Mouse (Mus musculus): ENCODE results near the gene Pmf1. TPM values are rescaled to one million over a fixed set of nuclear protein-coding genes. Genes with fewer than 3 reads are reported as not detected.
"Not testable (repeated sequence)": the region's sequence is repeated elsewhere in the genome, so short reads cannot be mapped to it uniquely, and the experiment has no call there.

Pmf1 gene
- polyA plus RNA-seq, 1 experiment from 2014 or later, result 118 TPM

DNA sequence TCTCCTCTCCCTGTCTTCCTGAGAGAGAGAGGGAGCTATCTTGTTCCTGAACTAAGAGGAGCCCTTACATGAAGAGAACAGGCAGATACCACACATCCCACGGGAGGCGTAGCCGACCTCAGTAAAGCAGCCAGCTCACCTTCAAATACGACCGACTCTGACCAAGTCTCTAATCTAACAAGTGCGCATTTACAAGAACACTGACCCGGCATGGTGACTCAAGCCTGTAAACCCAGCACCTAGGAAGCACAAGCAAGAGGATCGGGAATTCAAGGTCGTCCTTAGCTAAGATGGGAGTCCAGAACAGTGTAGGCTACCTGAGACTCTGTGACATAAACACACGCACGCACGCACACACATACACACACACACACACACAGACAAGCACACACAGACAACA is 32.4 kb upstream of the Pmf1 start:
- Histone ChIP-seq H3K4me1 (ENCODE audit: control insufficient read depth, insufficient read depth, low read length) (peaks cover 8% of the 10 kb centered on the region), H3K36me3 (ENCODE audit: control insufficient read depth, insufficient read depth, low read length) (no peaks in the 10 kb centered on the region), H3K4me3 (ENCODE audit: low read depth, low read length) (no peak overlapping the region), H3K27me3 (ENCODE audit: control insufficient read depth, insufficient read depth, low read length) (no peaks in the 10 kb centered on the region), H3K4me2 (ENCODE audit: low read depth) (no peak overlapping the region), H3K9ac (ENCODE audit: low read length) (no peak overlapping the region), H3K27ac (ENCODE audit: low read depth, low read length) (no peak overlapping the region), H3K9me3 (ENCODE audit: control insufficient read depth, low read length) (no peaks in the 10 kb centered on the region)
- no peak for DNase-seq (ENCODE audit: low spot score)
- no peak for ATAC-seq (ENCODE audit: insufficient read depth, low FRiP score, low TSS enrichment)
- WGBS, result 82% methylated on average over 12 of the region's 12 CpGs

DNA sequence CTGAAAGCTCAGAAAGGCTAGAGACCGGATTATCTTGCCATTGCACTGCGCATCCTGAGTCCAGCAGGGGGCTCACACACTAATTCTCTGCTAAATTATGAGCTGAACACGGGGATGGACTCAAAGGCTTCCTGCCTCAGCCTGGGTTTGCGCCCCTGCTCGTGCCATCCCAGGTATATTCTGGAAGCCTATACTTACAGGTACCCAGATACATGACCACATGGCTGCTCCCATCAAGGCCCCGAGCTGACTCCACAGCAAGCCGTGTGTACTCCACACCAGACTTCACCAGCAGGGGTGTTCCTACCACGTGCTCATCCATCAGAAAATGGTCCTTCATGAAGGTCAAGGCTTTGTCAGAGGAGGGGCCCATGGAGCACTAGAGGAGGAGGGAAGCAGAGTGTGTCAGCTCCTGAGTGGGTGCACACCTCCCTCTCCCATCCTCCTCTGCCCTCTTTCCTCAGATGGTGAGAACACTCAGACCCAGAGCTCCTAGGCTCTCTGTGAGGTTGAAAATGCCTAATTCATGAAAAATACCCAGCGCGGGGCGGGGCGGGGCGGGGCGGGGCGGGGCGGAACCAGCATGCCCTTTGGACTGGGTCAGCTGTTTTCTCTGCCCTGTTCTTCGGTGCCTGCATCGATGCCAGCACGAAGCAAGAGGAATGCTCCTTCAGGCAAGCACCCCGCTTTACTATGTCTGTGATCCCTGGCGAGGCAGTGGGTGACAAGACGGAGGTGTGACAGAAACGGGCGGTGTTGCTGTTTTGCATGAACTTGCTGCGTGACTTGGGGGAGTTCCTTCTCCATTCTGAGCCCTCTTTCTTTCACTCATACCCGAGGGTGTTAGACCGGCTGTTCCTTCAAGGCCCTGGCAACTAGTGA is 30.6 kb upstream of the Pmf1 start:
- Histone ChIP-seq H3K9me3 (ENCODE audit: control insufficient read depth, low read length) (no peaks in the 10 kb centered on the region), H3K9ac (ENCODE audit: low read length) (peak overlapping the region; percentile 41), H3K4me2 (ENCODE audit: low read depth) (peak overlapping the region; percentile 25), H3K27ac (ENCODE audit: low read depth, low read length) (no peak overlapping the region), H3K27me3 (ENCODE audit: control insufficient read depth, insufficient read depth, low read length) (no peaks in the 10 kb centered on the region), H3K36me3 (ENCODE audit: control insufficient read depth, insufficient read depth, low read length) (no peaks in the 10 kb centered on the region), H3K4me3 (ENCODE audit: low read depth, low read length) (no peak overlapping the region), H3K4me1 (ENCODE audit: control insufficient read depth, insufficient read depth, low read length) (peaks cover 10% of the 10 kb centered on the region)
- ATAC-seq (ENCODE audit: insufficient read depth, low FRiP score, low TSS enrichment) (no peak), DNase-seq (ENCODE audit: low spot score) (peak; percentile 67)
- WGBS, result 18% methylated on average over 27 of the region's 27 CpGs

DNA sequence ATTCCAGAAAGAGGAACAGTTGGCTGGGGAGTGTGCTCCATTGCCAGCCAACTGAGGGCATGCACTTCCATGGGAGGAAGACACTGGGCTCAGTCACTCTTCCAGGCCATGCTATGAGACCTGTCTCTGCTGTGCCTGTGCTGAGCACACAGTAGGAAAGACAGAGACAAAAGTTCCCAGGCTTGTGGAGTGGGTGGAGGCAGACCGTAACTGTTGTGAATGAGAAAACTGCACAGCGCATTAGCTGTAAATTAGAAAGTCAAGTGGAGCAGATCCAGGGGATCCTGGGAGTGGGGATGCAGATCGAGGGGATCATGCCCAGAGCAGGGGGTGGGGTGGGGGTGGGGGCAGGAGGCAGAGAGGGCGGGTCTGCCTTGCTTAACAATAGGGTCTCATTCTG is 29.5 kb upstream of the Pmf1 start:
- Histone ChIP-seq H3K27ac (ENCODE audit: low read depth, low read length) (no peak overlapping the region), H3K27me3 (ENCODE audit: control insufficient read depth, insufficient read depth, low read length) (no peaks in the 10 kb centered on the region), H3K4me3 (ENCODE audit: low read depth, low read length) (no peak overlapping the region), H3K9ac (ENCODE audit: low read length) (no peak overlapping the region), H3K36me3 (ENCODE audit: control insufficient read depth, insufficient read depth, low read length) (no peaks in the 10 kb centered on the region), H3K9me3 (ENCODE audit: control insufficient read depth, low read length) (no peaks in the 10 kb centered on the region), H3K4me1 (ENCODE audit: control insufficient read depth, insufficient read depth, low read length) (peaks cover 10% of the 10 kb centered on the region), H3K4me2 (ENCODE audit: low read depth) (no peak overlapping the region)
- ATAC-seq (ENCODE audit: insufficient read depth, low FRiP score, low TSS enrichment) (no peak), DNase-seq (ENCODE audit: low spot score) (no peak)
- 46% methylated on average over 4 of the region's 4 CpGs for WGBS

DNA sequence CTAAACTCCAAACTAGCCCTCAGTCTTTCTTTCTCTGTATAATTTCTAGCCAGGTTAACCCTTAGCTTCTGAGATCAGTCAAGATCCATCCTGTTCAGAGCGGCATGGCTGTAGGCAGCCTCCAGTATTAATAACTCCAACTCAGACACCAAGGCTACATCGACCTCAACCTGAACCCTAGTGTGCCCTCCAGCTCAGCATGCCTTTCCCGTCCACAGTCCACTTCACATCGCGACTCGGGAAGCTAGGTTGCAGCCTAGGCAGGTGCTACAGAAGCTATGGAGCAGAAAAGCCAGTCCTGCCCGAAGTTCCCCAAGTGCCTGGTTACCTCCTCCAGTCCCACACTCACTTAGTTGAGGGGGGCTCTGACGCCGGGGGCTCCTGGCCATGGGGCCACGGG is 27.3 kb upstream of the Pmf1 start:
- H3K9ac ChIP-seq (ENCODE audit: low read length), result no peak overlapping the region
- 78% methylated on average over 10 of the region's 10 CpGs for WGBS
- ATAC-seq (ENCODE audit: insufficient read depth, low FRiP score, low TSS enrichment) (peak; percentile 43; the same call in 1 of the 2 replicates), DNase-seq (ENCODE audit: low spot score) (no peak)
- H3K27ac ChIP-seq (ENCODE audit: low read depth, low read length), result no peak overlapping the region
- peaks cover 10% of the 10 kb centered on the region for H3K4me1 ChIP-seq (ENCODE audit: control insufficient read depth, insufficient read depth, low read length)
- H3K4me3 ChIP-seq (ENCODE audit: low read depth, low read length), result no peak overlapping the region
- H3K36me3 ChIP-seq (ENCODE audit: control insufficient read depth, insufficient read depth, low read length), result no peaks in the 10 kb centered on the region
- H3K4me2 ChIP-seq (ENCODE audit: low read depth), result peak overlapping the region; percentile 40; the same call in 1 of the 2 replicates
- no peaks in the 10 kb centered on the region for H3K9me3 ChIP-seq (ENCODE audit: control insufficient read depth, low read length)
- H3K27me3 ChIP-seq (ENCODE audit: control insufficient read depth, insufficient read depth, low read length), result no peaks in the 10 kb centered on the region

DNA sequence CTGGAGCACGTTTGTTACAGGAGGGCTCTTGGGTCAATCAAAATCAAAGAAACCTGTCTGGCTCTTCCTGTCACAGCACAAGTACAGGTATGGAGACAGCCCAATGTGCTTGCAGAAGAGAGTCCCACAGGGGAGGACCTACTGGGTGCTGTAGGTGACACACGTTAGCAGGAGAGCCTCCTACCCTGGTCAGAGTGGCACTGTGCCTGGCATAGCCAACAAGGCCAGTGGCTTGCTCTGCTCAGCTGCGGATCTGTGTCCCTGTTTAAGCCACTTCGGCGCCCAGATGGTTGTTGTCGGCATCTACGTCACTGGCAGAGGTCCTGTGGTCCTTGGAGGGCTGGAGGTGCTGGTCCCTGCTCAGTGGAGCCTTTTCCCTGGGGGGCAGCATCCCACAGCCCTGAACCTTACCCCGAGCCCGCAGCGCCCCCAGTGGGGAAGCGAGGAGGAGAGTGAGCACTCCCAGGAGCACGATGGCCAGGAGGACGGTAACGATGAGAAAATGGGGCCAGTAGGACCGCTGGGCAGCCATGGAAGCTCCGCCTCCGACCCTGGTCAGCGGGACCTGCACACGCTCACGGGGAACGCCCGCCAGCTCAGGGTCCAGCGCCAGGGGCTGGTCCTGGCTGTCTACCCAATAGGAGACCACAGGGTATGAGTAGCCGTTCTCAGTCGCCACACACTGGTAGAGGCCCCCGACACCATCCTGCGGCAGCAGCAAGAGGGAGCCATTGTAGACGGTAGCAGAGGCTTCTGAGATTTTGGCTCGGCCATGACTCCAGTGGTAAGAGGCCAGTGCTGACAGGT is 26.5 kb upstream of the Pmf1 start:
- peaks cover 10% of the 10 kb centered on the region for H3K4me1 ChIP-seq (ENCODE audit: control insufficient read depth, insufficient read depth, low read length)
- no peaks in the 10 kb centered on the region for H3K27me3 ChIP-seq (ENCODE audit: control insufficient read depth, insufficient read depth, low read length)
- ATAC-seq (ENCODE audit: insufficient read depth, low FRiP score, low TSS enrichment) (peak; percentile 91), DNase-seq (ENCODE audit: low spot score) (peak; percentile 74)
- H3K4me3 ChIP-seq (ENCODE audit: low read depth, low read length), result peak overlapping the region; percentile 8; the same call in 1 of the 2 replicates
- H3K27ac ChIP-seq (ENCODE audit: low read depth, low read length), result no peak overlapping the region
- H3K9ac ChIP-seq (ENCODE audit: low read length), result peak overlapping the region; percentile 20; the same call in 1 of the 2 replicates
- 10% methylated on average over 29 of the region's 29 CpGs for WGBS
- peak overlapping the region; percentile 40 for H3K4me2 ChIP-seq (ENCODE audit: low read depth)
- H3K9me3 ChIP-seq (ENCODE audit: control insufficient read depth, low read length), result no peaks in the 10 kb centered on the region
- no peaks in the 10 kb centered on the region for H3K36me3 ChIP-seq (ENCODE audit: control insufficient read depth, insufficient read depth, low read length)

DNA sequence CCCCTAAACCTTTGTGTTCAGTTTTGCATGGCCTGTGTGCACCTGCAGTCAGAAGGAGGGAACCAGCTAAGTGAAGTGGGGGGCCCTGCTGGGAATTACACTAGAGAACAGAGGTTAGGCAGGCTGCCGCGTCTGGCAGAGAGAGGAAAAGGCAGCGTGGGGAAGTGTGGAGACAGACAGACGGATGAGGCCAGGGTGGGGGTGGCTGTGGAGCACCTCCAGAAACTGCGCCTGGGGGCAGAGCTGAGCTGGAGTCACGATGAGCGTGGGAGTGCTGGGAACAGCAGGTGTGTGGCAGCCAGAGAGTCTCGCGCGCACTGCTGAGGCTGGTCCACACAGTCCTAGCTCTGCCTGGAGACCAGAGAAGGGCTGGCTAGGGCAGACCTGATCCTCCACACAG is 25.4 kb upstream of the Pmf1 start:
- 75% methylated on average over 10 of the region's 10 CpGs for WGBS

DNA sequence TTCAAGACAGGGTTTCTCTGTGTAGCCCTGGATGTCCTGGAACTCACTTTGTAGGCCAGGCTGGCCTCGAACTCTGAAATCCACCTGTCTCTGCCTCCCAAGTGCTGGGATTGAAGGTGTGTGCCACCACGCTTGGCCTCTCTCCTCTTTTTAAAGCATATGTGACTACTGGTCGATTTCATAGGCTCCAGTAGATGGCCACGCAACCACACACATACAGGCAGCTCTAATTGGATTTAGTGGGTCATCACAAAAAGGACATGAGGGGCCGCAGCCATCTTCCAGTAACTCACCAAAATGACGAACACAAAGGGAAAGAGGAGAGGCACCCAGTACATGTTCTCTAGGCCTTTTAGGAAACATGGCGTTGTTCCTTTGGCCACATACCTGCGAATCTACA is 18.5 kb upstream of the Pmf1 start:
- H3K27ac ChIP-seq (ENCODE audit: low read depth, low read length); H3K27me3 ChIP-seq (ENCODE audit: control insufficient read depth, insufficient read depth, low read length); H3K9ac ChIP-seq (ENCODE audit: low read length); ATAC-seq (ENCODE audit: insufficient read depth, low FRiP score, low TSS enrichment); H3K4me2 ChIP-seq (ENCODE audit: low read depth); DNase-seq (ENCODE audit: low spot score); H3K4me3 ChIP-seq (ENCODE audit: low read depth, low read length); H3K4me1 ChIP-seq (ENCODE audit: control insufficient read depth, insufficient read depth, low read length); H3K9me3 ChIP-seq (ENCODE audit: control insufficient read depth, low read length); H3K36me3 ChIP-seq (ENCODE audit: control insufficient read depth, insufficient read depth, low read length): not testable (repeated sequence)
- WGBS, result 83% methylated on average over 8 of the region's 8 CpGs

More for the DNA sequence above, 25.4 kb upstream of the Pmf1 start:
- DNase-seq (ENCODE audit: low spot score) (no peak), ATAC-seq (ENCODE audit: insufficient read depth, low FRiP score, low TSS enrichment) (no peak)
- Histone ChIP-seq H3K9me3 (ENCODE audit: control insufficient read depth, low read length) (no peaks in the 10 kb centered on the region), H3K4me3 (ENCODE audit: low read depth, low read length) (no peak overlapping the region), H3K27me3 (ENCODE audit: control insufficient read depth, insufficient read depth, low read length) (no peaks in the 10 kb centered on the region), H3K4me1 (ENCODE audit: control insufficient read depth, insufficient read depth, low read length) (peaks cover 7% of the 10 kb centered on the region), H3K4me2 (ENCODE audit: low read depth) (no peak overlapping the region), H3K27ac (ENCODE audit: low read depth, low read length) (no peak overlapping the region), H3K9ac (ENCODE audit: low read length) (no peak overlapping the region), H3K36me3 (ENCODE audit: control insufficient read depth, insufficient read depth, low read length) (no peaks in the 10 kb centered on the region)

DNA sequence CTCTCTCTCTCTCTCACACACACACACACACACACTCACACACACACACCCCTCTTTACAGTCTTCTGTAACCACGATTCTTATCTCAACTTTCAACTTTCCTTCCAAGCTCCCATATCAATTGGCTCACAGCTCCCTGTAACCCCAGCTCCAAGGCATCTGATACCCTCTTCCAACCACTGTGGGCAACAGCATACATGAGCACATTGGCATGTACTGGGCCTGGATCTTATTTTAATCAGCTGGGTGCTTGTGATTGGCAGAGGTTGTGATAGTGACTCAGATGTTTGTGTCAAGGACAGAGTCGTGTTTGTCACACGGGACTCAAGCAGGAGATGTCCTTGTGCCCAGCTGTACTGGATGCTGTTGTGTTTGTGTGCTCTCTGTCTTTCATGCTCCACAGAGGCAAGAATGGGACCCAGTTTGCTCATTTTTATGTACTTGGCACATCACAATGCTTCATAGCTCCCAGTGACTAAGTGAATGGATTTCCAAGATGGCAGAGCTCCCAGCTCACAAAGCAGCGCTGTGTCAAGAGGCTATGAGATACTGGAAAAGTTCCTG is 17.3 kb upstream of the Pmf1 start:
- Histone ChIP-seq H3K9me3 (ENCODE audit: control insufficient read depth, low read length) (no peaks in the 10 kb centered on the region), H3K27me3 (ENCODE audit: control insufficient read depth, insufficient read depth, low read length) (no peaks in the 10 kb centered on the region), H3K36me3 (ENCODE audit: control insufficient read depth, insufficient read depth, low read length) (no peaks in the 10 kb centered on the region), H3K4me1 (ENCODE audit: control insufficient read depth, insufficient read depth, low read length) (peaks cover 9% of the 10 kb centered on the region; the same call in 1 of the 2 replicates), H3K4me2 (ENCODE audit: low read depth) (no peak overlapping the region), H3K27ac (ENCODE audit: low read depth, low read length) (no peak overlapping the region), H3K9ac (ENCODE audit: low read length) (no peak overlapping the region), H3K4me3 (ENCODE audit: low read depth, low read length) (no peak overlapping the region)
- DNase-seq (ENCODE audit: low spot score), result no peak
- 82% methylated on average over 4 of the region's 4 CpGs for WGBS
- ATAC-seq (ENCODE audit: insufficient read depth, low FRiP score, low TSS enrichment), result no peak
